Mouse (Mus musculus): Measurements from ENCODE around the gene Ell. TPM values are rescaled to one million over a fixed set of nuclear protein-coding genes. Genes with fewer than 3 reads are reported as not detected.

Ell gene
- total RNA-seq, 2 experiments from 2014 or later, result 15.9 to 17.9 TPM

DNA sequence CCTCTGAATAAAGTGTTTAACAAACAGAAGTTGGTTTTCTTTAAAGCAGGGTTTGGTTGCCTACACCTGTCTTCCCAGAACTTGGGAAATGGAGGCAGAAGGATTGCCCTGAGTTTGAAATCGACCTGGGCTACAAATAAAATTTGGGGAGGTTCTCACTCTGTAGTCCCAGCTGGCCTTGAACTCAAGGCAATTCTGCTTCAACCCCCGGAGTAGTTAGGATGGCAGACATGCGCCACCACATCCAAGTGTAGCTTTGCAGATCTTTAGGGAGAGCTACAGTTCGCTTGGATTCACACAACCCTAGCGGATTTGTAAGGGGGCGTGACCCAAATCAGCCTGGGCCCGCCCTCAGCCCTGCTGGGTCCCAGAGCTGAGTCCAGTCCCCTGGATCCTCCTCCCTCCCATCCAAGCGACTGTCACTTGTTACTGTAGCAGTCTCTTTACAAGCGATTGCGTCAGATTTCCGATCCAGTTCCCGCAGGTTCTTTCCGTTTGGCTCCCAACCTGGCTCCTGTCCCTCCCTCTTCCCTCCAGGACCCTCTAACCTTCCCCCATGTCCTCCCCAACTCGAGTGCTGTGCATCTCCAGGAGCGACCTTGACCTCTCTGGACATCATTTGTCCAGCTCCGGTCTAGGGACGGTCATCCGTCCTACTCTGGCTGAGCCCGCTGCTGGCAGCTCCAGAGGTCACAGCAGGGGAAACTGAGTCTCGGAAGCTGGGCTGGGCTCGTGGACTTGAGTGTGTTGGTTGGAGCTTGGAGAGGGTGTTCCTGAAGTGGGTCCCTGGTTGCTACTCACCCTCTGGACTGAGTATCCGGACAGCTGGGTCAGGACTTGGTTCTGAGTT, 91.5 kb downstream of the Ell start:
- peak; percentile 75 to 77 for DNase-seq
- intact Hi-C loops (cut with DNase I), result no loop called here

DNA sequence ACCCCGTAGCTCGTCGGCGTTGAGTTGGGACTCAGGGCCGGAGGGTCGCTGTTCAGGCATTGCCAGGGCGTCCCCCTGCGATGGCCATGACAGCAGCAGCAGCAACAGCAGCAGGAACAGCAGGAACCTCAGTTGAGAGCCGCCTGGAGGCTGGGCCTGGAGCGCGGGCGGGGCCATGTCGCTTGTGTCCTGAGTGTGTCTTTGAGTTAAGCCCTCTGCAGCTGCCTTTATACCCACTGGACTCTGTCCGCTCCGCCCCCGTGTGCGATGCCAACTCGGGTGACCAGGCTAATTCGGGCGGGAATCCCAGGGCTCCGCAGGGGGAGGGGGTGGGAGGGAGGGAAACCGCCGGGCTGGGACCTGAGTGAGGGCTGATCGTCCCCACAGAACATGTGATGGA, 92.2 kb downstream of the Ell start:
- DNase-seq, result peak; percentile 65 to 67
- intact Hi-C loops (cut with DNase I), result no loop called here

DNA sequence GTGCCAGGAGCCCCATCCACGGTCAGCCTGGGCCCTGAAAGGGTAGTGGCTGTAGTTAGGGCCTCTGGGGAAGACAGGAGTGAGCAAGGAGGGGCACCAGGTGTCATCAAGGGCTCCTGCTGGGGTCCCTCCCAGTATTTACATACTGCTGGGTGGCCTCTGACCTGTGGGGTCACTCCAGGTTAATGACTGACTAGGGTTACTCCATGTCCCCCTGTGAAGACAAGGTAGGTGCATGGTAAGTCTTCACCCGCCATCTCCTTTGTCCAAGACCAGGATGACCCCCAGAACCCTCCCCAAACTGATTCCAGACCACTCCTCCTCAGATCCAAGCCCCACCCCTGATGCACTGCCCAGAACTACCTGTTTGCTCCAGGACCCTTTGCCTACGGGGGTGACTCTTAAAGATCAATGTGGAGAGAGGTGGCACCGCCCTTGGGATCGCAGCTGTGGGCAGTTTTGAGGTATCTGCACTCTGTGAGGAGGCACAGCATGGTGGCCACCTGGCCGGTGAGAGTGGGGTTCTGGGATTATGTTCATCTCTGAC, 93.2 kb downstream of the Ell start, which contains the start of gene Gdf15:
TSS of gene Gdf15 (minus strand) at position 111 of the 547 bp plus-strand sequence.
- intact Hi-C loops (cut with DNase I), result no loop called here
- DNase-seq, result no peak

DNA sequence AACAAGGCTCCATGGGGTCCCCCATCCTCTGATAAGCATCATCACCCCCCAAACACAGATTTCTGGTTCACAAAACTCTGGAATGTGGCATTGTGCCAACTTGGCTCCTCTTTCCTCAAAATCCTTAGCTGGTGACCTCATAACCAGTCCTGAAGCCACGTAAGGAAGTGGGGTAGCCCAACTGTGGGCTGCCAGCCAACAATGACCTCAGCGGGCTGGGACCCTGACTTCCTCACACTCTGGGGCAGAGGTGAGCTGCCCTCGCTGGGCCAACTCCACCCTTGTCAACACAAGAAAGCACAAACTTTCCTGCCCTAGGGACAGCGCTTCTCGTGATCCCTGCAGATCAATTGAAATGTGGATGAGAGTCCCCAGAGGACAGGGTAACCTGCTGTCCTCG, 94.8 kb downstream of the Ell start:
- DNase-seq, result peak; percentile 86 to 89
- intact Hi-C loops (cut with DNase I), result no loop called here

DNA sequence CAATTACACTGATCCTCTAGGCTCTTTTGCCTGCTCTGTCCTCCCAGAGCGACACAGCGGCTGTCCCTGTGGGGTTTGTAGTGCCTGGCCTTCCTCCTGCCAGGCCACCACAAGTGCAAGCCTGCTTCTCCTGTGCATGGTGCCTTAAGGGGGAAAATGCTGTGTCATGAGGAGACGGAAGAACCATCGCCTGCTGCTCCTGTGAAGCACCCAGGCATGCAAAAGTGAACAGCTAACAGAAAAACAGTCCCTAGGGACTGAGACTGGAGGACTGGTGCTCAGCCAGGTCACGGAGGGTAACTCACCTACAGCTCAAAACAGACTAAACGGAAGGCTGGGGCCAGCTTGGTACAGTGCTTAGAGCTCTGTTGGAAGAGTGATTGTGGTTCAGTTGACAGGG, 96.3 kb downstream of the Ell start:
- no peak for DNase-seq
- intact Hi-C loops (cut with DNase I), result no loop called here

DNA sequence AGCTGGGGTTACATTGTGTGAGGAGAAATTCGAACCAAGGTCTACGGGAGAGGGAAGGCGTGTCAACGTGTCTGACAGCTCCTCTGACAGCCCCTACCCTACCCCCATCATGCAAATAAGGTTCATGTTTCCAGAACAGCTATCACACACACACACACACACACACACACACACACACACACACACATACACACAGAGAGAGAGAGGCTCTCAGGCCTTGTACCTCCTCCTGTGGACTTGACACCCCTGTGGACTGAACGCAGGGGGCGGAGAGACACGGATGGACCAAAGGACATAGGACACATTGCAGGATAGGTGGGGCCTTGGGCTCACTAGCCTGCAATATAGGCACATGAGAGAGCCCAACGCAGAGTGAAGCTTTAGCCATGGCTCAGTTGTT, 97.6 kb downstream of the Ell start:
- DNase-seq, result no peak
- intact Hi-C loops (cut with DNase I), result no loop called here

DNA sequence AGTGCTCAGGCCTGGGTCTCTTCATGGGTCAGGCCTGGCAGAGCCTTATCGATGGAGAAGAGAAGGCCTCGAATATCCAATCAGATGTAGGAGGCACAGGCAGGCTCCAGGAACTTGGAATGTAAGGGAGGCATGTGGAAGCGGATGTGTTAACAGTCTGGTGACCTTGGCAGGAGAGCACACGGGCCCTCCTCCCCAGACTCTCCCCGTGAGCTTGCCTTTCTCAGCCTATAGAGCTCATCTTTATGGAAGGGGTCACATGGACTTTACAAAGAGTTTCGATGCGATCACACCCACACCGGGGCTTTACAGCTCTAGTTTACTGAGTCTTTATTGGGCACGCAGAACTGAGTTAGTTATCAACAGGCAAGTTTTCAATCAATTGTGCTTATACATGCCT, 99.5 kb downstream of the Ell start:
- intact Hi-C loops (cut with DNase I), result no loop called here
- no peak for DNase-seq

Other genes with a start within 250 kb of the Ell start
- 10 to 100 TPM; 33.1 to 33.5 TPM for gene Ddx49, start 237.0 kb upstream of the Ell start, total RNA-seq (2021)
- 100 to 1,000 TPM; 160 to 173 TPM for gene Cope, start 236.9 kb upstream of the Ell start, total RNA-seq (2021)
- gene Cers1, start 223.7 kb upstream of the Ell start, total RNA-seq (2021), result under 1 TPM; 0.57 to 0.67 TPM
- gene Gdf1, start 209.6 kb upstream of the Ell start, total RNA-seq (2021), result under 1 TPM in 1 of 2 experiments, not detected in 1; 0.20 TPM
- gene Upf1, start 186.2 kb upstream of the Ell start, total RNA-seq (2021), result 10 to 100 TPM; 40.8 to 48.8 TPM
- gene Comp, start 165.9 kb upstream of the Ell start, total RNA-seq (2021), result 1 to 10 TPM; 2.4 to 3.4 TPM
- gene Crtc1, start 99.9 kb upstream of the Ell start, total RNA-seq (2021), result 10 to 100 TPM; 11.0 to 15.6 TPM
- 1 to 10 TPM; 8.4 to 8.9 TPM for gene Klhl26, start 62.5 kb upstream of the Ell start, total RNA-seq (2021)
- gene Tmem59l, start 52.1 kb upstream of the Ell start, total RNA-seq (2021), result not detected
- under 1 TPM; 0.38 to 0.72 TPM for gene Crlf1, start 46.3 kb upstream of the Ell start, total RNA-seq (2021)
- gene Rex1bd, start 32.7 kb upstream of the Ell start, total RNA-seq (2021), result 100 to 1,000 TPM; 108 to 114 TPM
- gene Uba52, start 28.7 kb upstream of the Ell start, total RNA-seq (2021), result 1,000 to 10,000 TPM; 1,604 to 1,683 TPM
- 100 to 1,000 TPM; 185 to 190 TPM for gene Fkbp8, start 11.7 kb upstream of the Ell start, total RNA-seq (2021)
- 10 to 100 TPM; 79.5 to 81.3 TPM for gene Kxd1, start 11.5 kb upstream of the Ell start, total RNA-seq (2021)
- gene Isyna1, start 54.9 kb downstream of the Ell start, total RNA-seq (2021), result 10 to 100 TPM; 25.8 to 29.6 TPM
- 10 to 100 TPM; 54.7 to 55.6 TPM for gene Ssbp4, start 69.4 kb downstream of the Ell start, total RNA-seq (2021)
- gene Lrrc25, start 76.7 kb downstream of the Ell start, total RNA-seq (2021), result 1 to 10 TPM; 1.1 to 1.6 TPM
- gene Gdf15, start 93.0 kb downstream of the Ell start, total RNA-seq (2021), result 1 to 10 TPM in 1 of 2 experiments, under 1 TPM in 1; 0.86 to 1.1 TPM
- 10 to 100 TPM; 39.6 to 42.9 TPM for gene Pgpep1, start 120.9 kb downstream of the Ell start, total RNA-seq (2021)
- 10 to 100 TPM; 82.8 to 94.1 TPM for gene Lsm4, start 133.8 kb downstream of the Ell start, total RNA-seq (2021)
- 100 to 1,000 TPM; 178 to 214 TPM for gene Jund, start 159.5 kb downstream of the Ell start, total RNA-seq (2021)
- gene Iqcn, start 164.0 kb downstream of the Ell start, total RNA-seq (2021), result under 1 TPM in 1 of 2 experiments, not detected in 1; 0.07 TPM
- not detected for gene Gm3336, start 179.1 kb downstream of the Ell start, total RNA-seq (2021)
- 1 to 10 TPM; 2.0 to 4.0 TPM for gene Pde4c, start 184.3 kb downstream of the Ell start, total RNA-seq (2021)
- 10 to 100 TPM; 37.3 to 38.9 TPM for gene Rab3a, start 215.2 kb downstream of the Ell start, total RNA-seq (2021)
- gene Mpv17l2, start 221.5 kb downstream of the Ell start, total RNA-seq (2021), result 10 to 100 TPM; 32.0 to 39.7 TPM
- 10 to 100 TPM; 37.1 to 40.2 TPM for gene Pik3r2, start 237.3 kb downstream of the Ell start, total RNA-seq (2021)

All from heart, postnatal 10 days (tissue).